Comparison of ENCODE assay signal across 8 mouse cellular contexts in genomic region chr4:83485250-83485649, GRCm38 (mm10). TPM values are rescaled to one million over a fixed set of nuclear protein-coding genes. Genes with fewer than 3 reads are reported as not detected.
DNase-seq lines count a peak whose midpoint lies in the region; ATAC-seq and TF ChIP-seq lines count a peak whose summit lies in the region.

No protein-coding gene starts in this region.

- no peak for TF ChIP-seq CTCF in C2C12 (IDR thresholded peaks at IDR 0.05; ENCODE audit: control insufficient read depth, insufficient read depth, insufficient read length)

- peaks cover 39% of the 10 kb centered on the region for H3K79me3 ChIP-seq in C2C12 (ENCODE audit: low read depth)

- DNase-seq in heart, embryonic 10.5 days (ENCODE audit: low spot score), result no peak
- no peak for DNase-seq in heart, adult 18-20 months
- DNase-seq in liver, embryonic 13.5 days, result no peak
- DNase-seq in cerebellum, adult 8-10 months, result no peak
- no peak for DNase-seq in ovary, adult 18-20 months (ENCODE audit: low spot score)
- DNase-seq in gastrocnemius, postnatal 14 days, result no peak

- H3K79me2 ChIP-seq in C2C12 (ENCODE audit: control insufficient read depth, insufficient read depth), result peaks cover 51% of the 10 kb centered on the region

- no peak for ATAC-seq in forebrain, embryonic 12.5 days (ENCODE audit: low FRiP score)
- ATAC-seq in liver, embryonic 13.5 days (ENCODE audit: low read depth), result no peak

- H3K9ac ChIP-seq in forebrain, embryonic 12.5 days, result peak overlapping the region; percentile 97
- H3K9ac ChIP-seq in liver, embryonic 13.5 days, result peak overlapping the region; percentile 94

- H3K27ac ChIP-seq in heart, embryonic 10.5 days, result peak overlapping the region; percentile 99
- H3K27ac ChIP-seq in forebrain, embryonic 12.5 days, result peak overlapping the region; percentile 99; the same call in 1 of the 2 replicates
- H3K27ac ChIP-seq in liver, embryonic 13.5 days, result peak overlapping the region; percentile 96

- peaks cover 37% of the 10 kb centered on the region for H3K36me3 ChIP-seq in heart, embryonic 10.5 days
- H3K36me3 ChIP-seq in C2C12 (ENCODE audit: control insufficient read depth, insufficient read depth), result peaks cover 40% of the 10 kb centered on the region
- H3K36me3 ChIP-seq in forebrain, embryonic 12.5 days (replicated peaks), result peaks cover 37% of the 10 kb centered on the region
- peaks cover 38% of the 10 kb centered on the region for H3K36me3 ChIP-seq in liver, embryonic 13.5 days

- no peaks in the 10 kb centered on the region for H3K27me3 ChIP-seq in heart, embryonic 10.5 days (ENCODE audit: insufficient read depth, poor library complexity, severe bottlenecking)
- no peaks in the 10 kb centered on the region for H3K27me3 ChIP-seq in C2C12 (ENCODE audit: control insufficient read depth, insufficient read depth, insufficient read length)
- no peaks in the 10 kb centered on the region for H3K27me3 ChIP-seq in forebrain, embryonic 12.5 days
- H3K27me3 ChIP-seq in liver, embryonic 13.5 days, result no peaks in the 10 kb centered on the region

- peaks cover 14% of the 10 kb centered on the region for H3K4me1 ChIP-seq in heart, embryonic 10.5 days
- H3K4me1 ChIP-seq in forebrain, embryonic 12.5 days, result peaks cover 39% of the 10 kb centered on the region
- H3K4me1 ChIP-seq in liver, embryonic 13.5 days (replicated peaks), result peaks cover 21% of the 10 kb centered on the region

- no peaks in the 10 kb centered on the region for H3K9me3 ChIP-seq in heart, embryonic 10.5 days
- no peaks in the 10 kb centered on the region for H3K9me3 ChIP-seq in forebrain, embryonic 12.5 days
- H3K9me3 ChIP-seq in liver, embryonic 13.5 days (replicated peaks), result no peaks in the 10 kb centered on the region

- peak overlapping the region; percentile 92 for H3K4me3 ChIP-seq in heart, embryonic 10.5 days
- peak overlapping the region; percentile 49 for H3K4me3 ChIP-seq in C2C12 (ENCODE audit: insufficient read depth, poor library complexity, severe bottlenecking)
- H3K4me3 ChIP-seq in forebrain, embryonic 12.5 days (replicated peaks), result peak overlapping the region; percentile 98
- H3K4me3 ChIP-seq in liver, embryonic 13.5 days (replicated peaks), result peak overlapping the region; percentile 93

- intact Hi-C loops in gastrocnemius, postnatal 14 days (cut with DNase I; ENCODE audit: low total_unique reads), result no loop called here

- H3K4me2 ChIP-seq in forebrain, embryonic 12.5 days, result peak overlapping the region; percentile 65
- H3K4me2 ChIP-seq in liver, embryonic 13.5 days, result peak overlapping the region; percentile 82

- 31% methylated on average over 12 of the region's 12 CpGs for WGBS in heart, embryonic 10.5 days
- 23% methylated on average over 12 of the region's 12 CpGs for WGBS in forebrain, embryonic 12.5 days
- 27% methylated on average over 12 of the region's 12 CpGs for WGBS in liver, embryonic 13.5 days (ENCODE audit: insufficient replicate concordance)

- H3ac ChIP-seq in C2C12 (ENCODE audit: control insufficient read depth, insufficient read length, low read depth), result peak overlapping the region; percentile 82

TF ChIP-seq in C2C12, 6 proteins besides CTCF, POLR2A, EP300 and RAD21:
- TF ChIP-seq MYOG (IDR thresholded peaks at IDR 0.05; ENCODE audit: control insufficient read depth, extremely low read depth, insufficient read length), result no peak
- no peak for TF ChIP-seq USF1 (IDR thresholded peaks at IDR 0.05; ENCODE audit: low read depth)
- TF ChIP-seq MAX (IDR thresholded peaks at IDR 0.05), result no peak
- TF ChIP-seq FOSL1 (IDR thresholded peaks at IDR 0.05; ENCODE audit: insufficient read depth, low read length, poor library complexity, severe bottlenecking), result no peak
- no peak for TF ChIP-seq MYOD1 (IDR thresholded peaks at IDR 0.05; ENCODE audit: control insufficient read depth, insufficient read length, low read depth)
- no peak for TF ChIP-seq CEBPB (IDR thresholded peaks at IDR 0.05; ENCODE audit: low read depth)

RNA-seq across cellular contexts. Expression of gene Psip1, which starts 1.0 kb away (rescaled TPM):
- polyA plus RNA-seq in heart, embryonic 10.5 days (2016; fragmentation: Nextera tagmentation; extraction: Ambion mirVana), result 96.6 and 148 TPM in 2 replicates
- total RNA-seq in heart, adult 18-20 months (2021), result 10 to 100 TPM; 17.5 to 21.6 TPM
- 34.0 TPM for polyA plus RNA-seq in C2C12 (2012; fragmentation: generic; extraction: Trizol)
- polyA plus RNA-seq in forebrain, embryonic 12.5 days (2016; fragmentation: Nextera tagmentation; extraction: Ambion mirVana), result 488 and 520 TPM in 2 replicates
- 59.9 and 71.4 TPM in 2 replicates for polyA plus RNA-seq in liver, embryonic 13.5 days (2015; fragmentation: Nextera tagmentation; extraction: Ambion mirVana)
- total RNA-seq in gastrocnemius, postnatal 14 days (2021), result 10 to 100 TPM; 18.7 to 22.9 TPM

RNA-seq across cellular contexts. Expression of gene Ccdc171, which starts 40.1 kb away (rescaled TPM):
- 3.3 and 4.0 TPM in 2 replicates for polyA plus RNA-seq in heart, embryonic 10.5 days (2016; fragmentation: Nextera tagmentation; extraction: Ambion mirVana)
- total RNA-seq in heart, adult 18-20 months (2021), result 1 to 10 TPM in 1 of 2 experiments, under 1 TPM in 1; 0.52 to 1.2 TPM
- 0.37 TPM for polyA plus RNA-seq in C2C12 (2012; fragmentation: generic; extraction: Trizol)
- 6.0 and 8.3 TPM in 2 replicates for polyA plus RNA-seq in forebrain, embryonic 12.5 days (2016; fragmentation: Nextera tagmentation; extraction: Ambion mirVana)
- 1.1 and 1.8 TPM in 2 replicates for polyA plus RNA-seq in liver, embryonic 13.5 days (2015; fragmentation: Nextera tagmentation; extraction: Ambion mirVana)
- total RNA-seq in gastrocnemius, postnatal 14 days (2021), result 1 to 10 TPM in 1 of 2 experiments, under 1 TPM in 1; 0.75 to 1.2 TPM
